Mouse (Mus musculus) erythroblast, embryonic 14.5 days (primary cell): Measurements from ENCODE around the gene Megf11.

Experiments used
- GATA1 ChIP-seq: IDR thresholded peaks from 2 replicates; pipeline ENCODE4 v1.6.1; 2012; ENCODE audit warnings: low read length, inconsistent platforms, mixed read lengths
- TAL1 ChIP-seq: IDR thresholded peaks from 3 replicates; pipeline ENCODE4 v1.6.1; 2012; ENCODE audit warnings: low read length, inconsistent platforms, mixed read lengths

DNA sequence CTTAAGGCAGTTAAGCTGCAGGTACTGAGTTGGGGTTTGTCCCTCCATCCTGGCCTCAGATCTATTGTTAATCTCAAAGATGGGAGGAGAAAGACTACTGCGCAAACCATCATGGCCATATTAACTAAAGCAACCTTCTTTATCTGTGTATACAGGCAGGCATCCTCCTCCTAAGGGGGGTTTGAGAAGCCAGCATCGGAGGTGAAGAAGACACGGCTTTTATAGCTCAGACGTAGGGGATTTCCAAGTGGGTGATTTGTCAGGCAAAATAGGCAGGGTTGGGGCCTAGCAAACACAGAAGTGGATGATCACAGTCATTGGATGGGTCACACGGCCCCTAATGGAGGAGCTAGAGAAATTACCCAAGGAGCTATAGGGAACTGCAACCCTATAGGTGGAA lies 271.2 kb downstream of the Megf11 start:
- TF ChIP-seq GATA1: no peak
- TF ChIP-seq TAL1: no peak
